In the genomic region with DNA sequence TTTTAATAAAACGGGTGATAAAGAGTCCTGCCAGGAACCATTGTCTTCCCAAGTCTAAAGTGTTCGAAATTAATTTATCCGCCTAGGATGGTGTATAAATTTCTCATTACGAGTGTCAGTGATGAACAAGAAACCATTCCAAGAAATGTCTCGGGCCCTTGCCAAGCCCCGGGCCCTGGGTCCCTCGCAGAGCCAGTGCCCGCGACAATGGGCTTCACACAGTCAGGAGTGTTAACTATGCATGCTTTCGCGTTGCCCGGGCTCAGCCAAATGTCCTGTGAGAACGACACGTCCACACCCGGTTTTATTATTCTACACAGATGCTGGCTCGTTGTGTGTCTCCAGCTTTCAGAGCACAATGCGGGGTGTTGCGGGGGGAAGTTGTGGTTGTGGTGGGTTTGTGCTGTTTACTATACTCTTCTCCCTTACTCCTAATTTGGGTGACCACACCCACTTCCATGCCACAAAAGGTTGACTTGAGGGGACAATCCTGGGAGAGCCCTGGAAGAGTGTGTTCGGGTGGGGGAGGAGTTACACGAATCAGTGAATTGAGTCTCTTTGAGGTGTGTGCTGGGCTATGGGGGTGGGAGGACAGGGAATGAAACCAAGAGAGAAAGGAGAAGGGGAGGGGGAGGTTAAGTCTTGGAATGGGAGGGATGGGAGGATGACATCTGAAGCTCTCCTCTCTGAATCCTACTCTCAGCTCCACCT, we compare ENCODE assay signal across 11 mouse cellular contexts.
DNase-seq lines count a peak whose midpoint lies in the region; ATAC-seq and TF ChIP-seq lines count a peak whose summit lies in the region.
"Had no signal": no experiment of that assay in that cellular context is flagged by ENCODE, and none has a peak within 500 bp of the region (broad histone marks: within the 10 kb centered on the region; RNA-seq: fewer than 3 reads in every experiment).

No protein-coding gene starts in this region.

- no peak overlapping the region for H3K27ac ChIP-seq in forebrain, embryonic 12.5 days
- no peak overlapping the region for H3K27ac ChIP-seq in midbrain, postnatal 0 days (ENCODE audit: low read depth, low read length)
- H3K27ac ChIP-seq: heart, embryonic 13.5 days had no signal

- WGBS in forebrain, embryonic 12.5 days, result 77% methylated on average over 20 of the region's 20 CpGs
- 41% methylated on average over 20 of the region's 20 CpGs for WGBS in midbrain, postnatal 0 days

- ATAC-seq in forebrain, embryonic 12.5 days (ENCODE audit: low FRiP score), result peak; percentile 67
- ATAC-seq in midbrain, postnatal 0 days (ENCODE audit: low FRiP score), result peak; percentile 67
- ATAC-seq in granulocyte monocyte progenitor cell, adult 5-6 weeks (replicated peaks; ENCODE audit: poor library complexity, severe bottlenecking), result no peak

- no peak overlapping the region for H3K4me2 ChIP-seq in forebrain, embryonic 12.5 days
- H3K4me2 ChIP-seq in midbrain, postnatal 0 days (ENCODE audit: low read depth, low read length, poor library complexity, severe bottlenecking), result no peak overlapping the region
- H3K4me2 ChIP-seq: heart, embryonic 13.5 days had no signal

- no peaks in the 10 kb centered on the region for H3K27me3 ChIP-seq in forebrain, embryonic 12.5 days
- no peaks in the 10 kb centered on the region for H3K27me3 ChIP-seq in midbrain, postnatal 0 days (ENCODE audit: insufficient read depth, low read length)
- H3K27me3 ChIP-seq: heart, embryonic 13.5 days had no signal

- H3K9me3 ChIP-seq in forebrain, embryonic 12.5 days, result no peaks in the 10 kb centered on the region
- H3K9me3 ChIP-seq in midbrain, postnatal 0 days (ENCODE audit: low read length), result no peaks in the 10 kb centered on the region
- H3K9me3 ChIP-seq: heart, embryonic 13.5 days had no signal

- H3K4me3 ChIP-seq in forebrain, embryonic 12.5 days (replicated peaks), result no peak overlapping the region
- H3K4me3 ChIP-seq in midbrain, postnatal 0 days (ENCODE audit: low read depth, low read length), result no peak overlapping the region
- H3K4me3 ChIP-seq: erythroblast, embryonic 14.5 days; heart, embryonic 13.5 days had no signal

- H3K9ac ChIP-seq in forebrain, embryonic 12.5 days, result no peak overlapping the region
- no peak overlapping the region for H3K9ac ChIP-seq in midbrain, postnatal 0 days (replicated peaks; ENCODE audit: low read length, poor library complexity, severe bottlenecking)
- H3K9ac ChIP-seq: heart, embryonic 13.5 days had no signal

- no peaks in the 10 kb centered on the region for H3K36me3 ChIP-seq in forebrain, embryonic 12.5 days (replicated peaks)
- no peaks in the 10 kb centered on the region for H3K36me3 ChIP-seq in midbrain, postnatal 0 days (ENCODE audit: insufficient read depth, low read length)
- H3K36me3 ChIP-seq: heart, embryonic 13.5 days had no signal

- 0 out of 2 replicates have a peak, but pooled peaks cover 7% of the 10 kb centered on the region for H3K4me1 ChIP-seq in forebrain, embryonic 12.5 days
- no peaks in the 10 kb centered on the region for H3K4me1 ChIP-seq in midbrain, postnatal 0 days (ENCODE audit: insufficient read depth, low read length)
- H3K4me1 ChIP-seq: heart, embryonic 13.5 days had no signal

- TF ChIP-seq CTCF in midbrain, postnatal 0 days (IDR thresholded peaks at IDR 0.05), result no peak

- peak; percentile 46 for DNase-seq in embryo, embryonic 11 days
- DNase-seq in embryo, embryonic 9.5 days (ENCODE audit: extremely low spot score), result no peak
- DNase-seq in layer of hippocampus, adult 9-11 months, result peak; percentile 20
- peak; percentile 84 for DNase-seq in midbrain, postnatal 0 days (ENCODE audit: low spot score)
- no peak for DNase-seq in thymus, adult 18-20 months
- DNase-seq in spleen, adult 12 weeks (ENCODE audit: low spot score), result no peak
- DNase-seq: liver had no signal

Comparison
In these comparisons a context has a peak if more than half of its experiments do, and no peak if none do; other contexts are left out.
1. DNase-seq: peak in embryo, embryonic 11 days (single experiment), layer of hippocampus, adult 9-11 months (single experiment) and midbrain, postnatal 0 days (single experiment); none in embryo, embryonic 9.5 days (single experiment), thymus, adult 18-20 months (0 of 2) and spleen, adult 12 weeks (single experiment).